Mouse (Mus musculus) forebrain, embryonic 13.5 days (tissue): ENCODE measurements around the gene Pgbd1. TPM values are rescaled to one million over a fixed set of nuclear protein-coding genes. Genes with fewer than 3 reads are reported as not detected.
"Not testable (repeated sequence)": the region's sequence is repeated elsewhere in the genome, so short reads cannot be mapped to it uniquely, and the experiment has no call there.

Experiments used
- ATAC-seq: fragments of 200-750 bp; cut with Nextera tagmentation; 2 replicates; pipeline ENCODE4 v1.8.0; 2017
- H3K27ac ChIP-seq: fragments of 300-500 bp; sonication (generic); 2 replicates; pipeline ENCODE4 v1.5.1; 2015; ENCODE audit warnings: inconsistent platforms, mild to moderate bottlenecking, moderate library complexity
- H3K27me3 ChIP-seq: fragments of 300-500 bp; sonication (generic); 2 replicates; pipeline ENCODE4 v1.6.1; 2015; ENCODE audit warnings: mild to moderate bottlenecking, inconsistent platforms
- H3K36me3 ChIP-seq: fragments of 300-500 bp; sonication (generic); 2 replicates; pipeline ENCODE4 v1.6.1; 2015; ENCODE audit warnings: mild to moderate bottlenecking, inconsistent platforms; ENCODE audit not compliant: poor library complexity, severe bottlenecking
- H3K4me1 ChIP-seq: fragments of 300-500 bp; sonication (generic); 2 replicates; pipeline ENCODE4 v1.6.1; 2015; ENCODE audit warnings: inconsistent platforms
- H3K4me2 ChIP-seq: fragments of 300-500 bp; sonication (generic); 2 replicates; pipeline ENCODE4 v1.6.1; 2015; ENCODE audit warnings: inconsistent platforms, mild to moderate bottlenecking, moderate library complexity
- H3K4me3 ChIP-seq: fragments of 300-500 bp; sonication (generic); 2 replicates; pipeline ENCODE4 v1.5.1; 2015; ENCODE audit warnings: mild to moderate bottlenecking, inconsistent platforms
- H3K9ac ChIP-seq: fragments of 300-500 bp; sonication (generic); 2 replicates; pipeline ENCODE4 v1.6.1; 2015; ENCODE audit warnings: mild to moderate bottlenecking, inconsistent platforms
- H3K9me3 ChIP-seq: fragments of 300-500 bp; sonication (generic); replicated peaks from 2 replicates; pipeline ENCODE4 v1.6.1; 2016; ENCODE audit warnings: inconsistent platforms
- WGBS: fragments of 180-500 bp; shearing (Covaris S2); methylation state at CpG from one replicate; pipeline ENCODE4 v1.1.7; 2015; 5-methylcytosine and 5-hydroxymethylcytosine counted together
- polyA plus RNA-seq: library from polyadenylated mRNA; unstranded; fragments of >200 nt; fragmentation: Nextera tagmentation; extraction: Ambion mirVana; gene quantifications from 2 replicates; pipeline ENCODE4 v1.2.1, GENCODE M21; 2015

The Pgbd1 gene
- polyA plus RNA-seq = 3.7 and 4.4 TPM in 2 replicates

DNA sequence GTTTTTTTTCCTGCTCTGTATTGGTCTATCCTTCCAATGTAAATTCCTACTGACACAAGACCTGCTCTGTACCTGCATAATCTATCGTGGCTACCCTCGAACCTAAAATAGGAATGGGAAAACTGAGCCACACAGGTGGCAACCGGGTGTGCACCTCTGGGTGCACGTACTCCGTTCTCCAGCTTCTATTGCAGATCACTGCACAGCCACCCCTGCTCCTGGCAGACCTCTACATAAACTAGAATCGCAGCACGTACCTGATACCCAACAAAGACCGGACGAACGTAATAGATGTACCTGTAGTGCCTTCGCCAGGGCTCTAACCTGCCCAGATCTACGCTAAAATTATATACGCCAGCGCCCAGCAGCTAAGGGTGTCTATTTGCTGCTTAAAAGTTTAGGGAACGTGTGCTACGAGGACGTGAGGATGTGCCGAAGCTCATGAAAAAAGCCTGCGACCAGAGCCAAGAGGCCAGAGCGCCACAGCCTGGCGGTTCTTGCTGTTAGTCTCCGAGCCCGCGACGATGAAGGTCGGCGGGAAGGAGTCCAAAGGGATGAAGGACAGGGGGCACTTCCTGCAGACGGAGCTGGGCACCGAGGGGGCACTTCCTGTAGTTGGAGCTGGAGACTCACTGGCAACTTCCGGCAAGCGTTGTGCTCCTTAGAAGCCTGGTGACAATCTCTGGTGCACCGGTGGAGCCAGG is at the start of gene Pgbd1:
Gene Pgbd1, minus strand, starts transcription at position 556 of the 704 bp plus-strand sequence.
- WGBS = 2% methylated on average over 32 of the region's 32 CpGs
- Histone ChIP-seq H3K27ac (peak within 1 kb of the TSS; percentile 52), H3K36me3 (peaks cover 30% of the 10 kb centered on the region), H3K4me3 (peak within 1 kb of the TSS; percentile 59), H3K4me1 (peaks cover 14% of the 10 kb centered on the region), H3K4me2 (peak within 1 kb of the TSS; percentile 84), H3K9me3 (no peaks in the 10 kb centered on the region), H3K27me3 (no peaks in the 10 kb centered on the region), H3K9ac (peak within 1 kb of the TSS; percentile 79)
- peak; percentile 95 for ATAC-seq

DNA sequence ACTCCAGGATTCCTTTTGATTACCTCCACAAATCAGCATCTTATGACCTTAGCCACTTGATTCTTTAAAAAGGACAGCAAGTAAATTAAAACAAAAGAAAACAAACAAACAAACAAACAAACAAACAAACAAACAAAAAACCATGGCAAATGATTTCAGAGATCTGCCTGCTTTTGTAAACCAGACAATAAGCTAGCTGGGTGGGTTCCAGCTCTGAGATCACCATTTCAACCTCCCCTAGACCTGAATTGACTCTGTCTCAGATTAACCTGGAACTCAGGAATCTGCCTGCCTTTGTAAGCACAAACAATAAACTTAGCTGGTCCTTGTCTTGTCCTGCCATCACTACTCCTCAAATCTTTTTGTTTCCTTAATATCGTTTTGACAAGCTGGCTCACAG is 46.0 kb upstream of the Pgbd1 start:
- Histone ChIP-seq H3K9ac (no peak overlapping the region), H3K27ac (no peak overlapping the region), H3K27me3 (no peaks in the 10 kb centered on the region), H3K4me1 (no peaks in the 10 kb centered on the region), H3K36me3 (peaks cover 28% of the 10 kb centered on the region), H3K9me3 (no peaks in the 10 kb centered on the region), H3K4me2 (no peak overlapping the region), H3K4me3 (no peak overlapping the region)
- no peak for ATAC-seq
- 89% methylated on average over 1 of the region's 1 CpGs for WGBS

DNA sequence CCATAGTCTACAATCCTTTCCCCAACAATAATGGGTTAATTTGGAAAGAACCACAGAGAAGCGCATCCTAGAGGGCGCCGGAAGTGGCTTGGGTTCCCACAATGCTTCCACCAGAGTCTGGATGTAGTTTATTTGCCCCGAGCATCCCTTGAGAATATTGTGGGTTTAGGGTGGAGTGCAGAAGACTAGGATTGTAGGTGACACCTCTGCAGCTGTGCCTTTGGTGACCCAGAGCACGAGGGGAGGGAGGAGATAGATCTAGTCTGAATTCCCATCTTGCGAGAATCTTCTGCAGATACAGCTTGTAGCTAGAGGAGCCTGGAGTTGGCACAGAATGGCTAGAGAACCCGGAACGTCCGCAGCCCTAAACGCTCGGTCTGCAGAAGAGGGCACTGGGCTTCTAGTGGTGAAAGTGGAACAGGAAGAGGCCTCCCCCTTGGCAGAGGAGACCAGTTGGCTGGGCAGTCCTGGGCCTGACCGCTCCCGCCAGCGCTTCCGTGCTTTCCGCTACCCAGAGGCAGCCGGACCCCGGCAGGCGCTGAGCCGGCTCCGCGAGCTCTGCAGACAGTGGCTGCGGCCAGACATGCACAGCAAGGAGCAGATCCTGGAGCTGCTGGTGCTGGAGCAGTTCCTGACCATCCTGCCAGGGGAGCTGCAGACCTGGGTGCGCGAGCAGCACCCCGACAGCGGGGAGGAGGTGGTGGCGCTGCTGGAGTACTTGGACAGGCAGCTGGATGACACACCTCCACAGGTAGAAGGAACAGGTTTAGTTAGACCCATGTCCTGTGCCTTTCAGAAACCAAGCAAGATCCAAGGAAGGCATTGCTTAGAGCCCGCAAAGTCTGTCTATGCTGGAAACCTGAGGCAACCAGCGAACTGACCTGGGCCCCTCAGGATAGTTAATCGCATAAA is 38.2 kb upstream of the Pgbd1 start, which contains the start of the genes Zkscan4 and Gm10065:
Gene Zkscan4, plus strand, starts transcription at position 149 of the 912 bp plus-strand sequence.
Gene Gm10065, minus strand, starts transcription at position 683 of the 912 bp plus-strand sequence.
- Histone ChIP-seq H3K4me3 (peak within 1 kb of the TSS; percentile 64), H3K27ac (peak within 1 kb of the TSS; percentile 73), H3K9ac (peak within 1 kb of the TSS; percentile 71), H3K4me2 (peak within 1 kb of the TSS; percentile 68)
- H3K4me1 ChIP-seq, H3K9me3 ChIP-seq, H3K27me3 ChIP-seq, H3K36me3 ChIP-seq: not testable (repeated sequence)
- WGBS = 5% methylated on average over 26 of the region's 31 CpGs
- peak; percentile 90 for ATAC-seq

DNA sequence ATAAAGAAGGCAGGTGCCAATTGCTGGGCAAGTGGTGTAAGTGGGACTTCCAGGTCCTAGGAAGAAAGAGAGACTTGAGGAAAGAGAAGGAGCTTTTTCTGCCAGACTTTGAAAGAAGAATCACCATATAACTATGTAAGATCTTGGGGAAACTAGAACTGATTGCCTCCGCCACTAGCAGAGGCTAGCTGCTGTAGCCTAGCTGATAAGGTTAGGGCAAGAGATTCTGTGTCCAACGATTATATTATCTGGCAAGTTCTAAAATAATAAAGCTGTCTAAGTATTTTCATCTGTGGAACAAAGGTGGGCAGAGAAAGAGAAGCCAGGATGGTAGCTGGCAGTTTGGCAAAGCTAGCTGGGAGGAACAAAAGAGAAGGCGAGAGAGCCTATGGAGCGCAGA is 31.6 kb upstream of the Pgbd1 start:
- WGBS = 22% methylated on average over 4 of the region's 4 CpGs
- ATAC-seq = no peak

DNA sequence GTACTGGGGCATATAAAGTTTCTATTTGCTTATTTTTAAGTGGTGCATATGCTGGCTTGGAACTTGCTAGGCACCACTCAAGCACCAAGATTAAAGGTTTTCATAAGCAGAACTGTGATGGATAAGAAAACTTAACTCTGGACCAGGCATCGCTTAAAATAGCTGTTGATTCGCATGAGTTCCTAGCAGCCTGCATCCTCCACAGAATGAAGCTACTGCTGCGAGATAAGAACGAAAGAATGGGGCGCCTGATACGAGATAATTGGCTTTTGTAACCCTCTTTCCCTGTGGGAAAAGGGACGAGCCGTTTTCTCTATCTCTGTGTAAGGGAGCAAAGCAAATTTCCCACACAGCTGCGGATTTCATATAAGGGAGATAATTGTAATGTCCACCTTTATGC is 28.2 kb upstream of the Pgbd1 start:
- peak overlapping the region; percentile 58; the same call in 1 of the 2 replicates for H3K4me3 ChIP-seq
- H3K27me3 ChIP-seq = peaks cover 17% of the 10 kb centered on the region
- H3K9ac ChIP-seq = no peak overlapping the region
- H3K36me3 ChIP-seq = no peaks in the 10 kb centered on the region
- H3K9me3 ChIP-seq = no peaks in the 10 kb centered on the region
- WGBS = 12% methylated on average over 9 of the region's 9 CpGs
- 0 out of 2 replicates have a peak, but pooled peaks cover 3% of the 10 kb centered on the region for H3K4me1 ChIP-seq
- no peak for ATAC-seq
- no peak overlapping the region for H3K27ac ChIP-seq
- H3K4me2 ChIP-seq = peak overlapping the region; percentile 78

More for the DNA sequence above, 31.6 kb upstream of the Pgbd1 start:
- Histone ChIP-seq H3K4me3 (no peak overlapping the region), H3K36me3 (no peaks in the 10 kb centered on the region), H3K4me2 (no peak overlapping the region), H3K27ac (no peak overlapping the region), H3K9ac (no peak overlapping the region), H3K4me1 (0 out of 2 replicates have a peak, but pooled peaks cover 3% of the 10 kb centered on the region), H3K27me3 (peaks cover 12% of the 10 kb centered on the region), H3K9me3 (no peaks in the 10 kb centered on the region)

DNA sequence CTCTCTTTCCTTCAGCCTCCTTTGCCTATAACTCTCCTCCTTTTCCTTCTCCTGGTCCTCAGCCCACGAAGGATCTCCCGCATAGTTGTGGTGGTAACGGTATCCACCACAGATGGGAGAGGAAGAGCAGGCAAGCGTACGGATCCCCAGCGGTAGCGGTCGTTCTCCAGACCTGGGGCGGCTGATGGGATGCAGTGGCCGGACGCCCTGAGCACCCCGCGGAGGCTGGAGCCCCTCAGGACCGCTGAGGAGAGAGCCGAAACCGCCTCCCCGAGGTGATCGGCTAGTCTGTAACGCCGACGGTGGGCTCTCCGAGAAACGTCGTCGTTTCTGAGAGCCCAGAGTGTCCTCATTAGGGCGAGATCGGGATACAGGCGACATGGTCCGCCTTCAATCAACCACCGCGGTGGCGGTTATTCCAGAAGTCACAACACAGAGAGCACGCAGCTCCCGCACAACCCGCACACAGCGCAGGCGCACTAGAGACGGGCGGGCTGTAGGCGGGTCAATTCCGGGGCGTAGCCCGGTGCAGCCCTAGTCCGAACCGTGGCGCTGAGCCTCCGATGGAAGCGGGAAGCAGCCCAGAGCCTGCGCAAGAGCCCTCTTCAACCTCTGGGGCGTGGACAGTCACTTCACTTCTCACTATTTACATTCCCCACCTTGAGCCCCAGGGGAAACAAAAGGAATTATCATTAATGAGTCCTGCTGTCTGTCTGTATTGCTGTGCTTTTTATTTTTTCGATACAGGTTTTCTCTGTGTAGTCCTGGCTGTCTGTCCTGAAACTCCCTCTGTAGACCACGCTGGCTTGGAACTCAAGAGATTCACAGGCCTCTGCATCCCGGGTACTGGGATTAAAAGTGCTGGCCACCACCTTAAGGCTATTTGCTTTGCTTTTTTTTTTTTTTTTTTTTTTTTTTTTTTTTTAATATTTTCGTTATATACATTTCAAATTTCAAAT is 27.5 kb upstream of the Pgbd1 start, which contains the start of gene Nkapl:
Gene Nkapl, minus strand, starts transcription at position 449 of the 959 bp plus-strand sequence.
- 0 out of 2 replicates have a peak, but pooled peaks cover 3% of the 10 kb centered on the region for H3K4me1 ChIP-seq
- peaks cover 17% of the 10 kb centered on the region for H3K27me3 ChIP-seq
- peak within 1 kb of the TSS; percentile 74 for H3K9ac ChIP-seq
- H3K4me3 ChIP-seq = peak within 1 kb of the TSS; percentile 58
- H3K4me2 ChIP-seq = peak within 1 kb of the TSS; percentile 78
- WGBS = under 1% methylated on average over 53 of the region's 54 CpGs
- peak; percentile 99 for ATAC-seq
- no peak within 1 kb of the TSS; the same call in 1 of the 2 replicates for H3K27ac ChIP-seq
- no peaks in the 10 kb centered on the region for H3K36me3 ChIP-seq
- no peaks in the 10 kb centered on the region for H3K9me3 ChIP-seq

DNA sequence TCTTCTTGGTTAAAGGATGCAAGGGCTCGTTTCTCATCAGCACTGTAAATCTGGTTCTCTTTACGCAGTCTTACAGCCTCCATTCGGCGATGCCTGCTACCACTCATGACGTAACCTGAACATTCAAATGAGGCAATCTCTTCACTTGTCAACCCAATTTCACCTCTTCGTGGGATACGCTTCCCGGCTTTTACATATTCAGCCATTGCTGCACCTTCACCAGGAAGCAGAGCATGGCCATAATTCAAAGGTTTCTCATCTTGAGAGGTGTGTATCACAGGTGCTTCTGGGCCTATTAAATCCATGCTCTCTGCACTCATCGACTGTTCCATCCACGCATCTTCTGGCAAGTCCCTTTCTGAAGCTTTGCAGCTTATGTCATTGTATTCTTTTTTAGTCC is 26.5 kb upstream of the Pgbd1 start:
- H3K9ac ChIP-seq = no peak overlapping the region
- H3K4me1 ChIP-seq = 0 out of 2 replicates have a peak, but pooled peaks cover 3% of the 10 kb centered on the region
- H3K36me3 ChIP-seq = no peaks in the 10 kb centered on the region
- peak overlapping the region; percentile 58; the same call in 1 of the 2 replicates for H3K4me3 ChIP-seq
- peaks cover 17% of the 10 kb centered on the region for H3K27me3 ChIP-seq
- H3K27ac ChIP-seq = no peak overlapping the region
- H3K4me2 ChIP-seq = no peak overlapping the region
- no peak for ATAC-seq
- H3K9me3 ChIP-seq = no peaks in the 10 kb centered on the region
- WGBS = 89% methylated on average over 10 of the region's 10 CpGs

DNA sequence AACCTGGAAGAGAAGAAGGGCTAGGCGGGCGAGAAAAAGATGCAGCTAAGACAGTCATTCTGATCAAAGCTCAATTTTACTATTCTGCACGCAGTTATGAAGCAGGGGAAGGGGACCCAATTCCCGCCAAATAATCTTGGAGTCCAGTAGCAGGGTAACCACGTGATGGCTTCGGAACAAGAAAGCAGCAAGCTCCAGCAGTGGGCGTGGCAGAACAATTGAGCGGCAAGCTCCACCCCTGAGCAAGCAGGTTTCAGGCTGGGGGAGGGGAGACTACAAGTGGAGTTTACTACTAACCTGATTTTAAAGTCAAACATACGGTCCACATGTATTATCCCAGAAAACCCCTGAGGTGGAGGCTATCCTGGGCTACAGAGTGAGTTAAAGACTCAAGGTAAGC is 21.7 kb upstream of the Pgbd1 start:
- not testable (repeated sequence) for H3K9me3 ChIP-seq, H3K9ac ChIP-seq, H3K27ac ChIP-seq, H3K4me1 ChIP-seq, H3K4me3 ChIP-seq, ATAC-seq, H3K36me3 ChIP-seq, H3K4me2 ChIP-seq, H3K27me3 ChIP-seq
- WGBS = 57% methylated on average over 9 of the region's 9 CpGs

DNA sequence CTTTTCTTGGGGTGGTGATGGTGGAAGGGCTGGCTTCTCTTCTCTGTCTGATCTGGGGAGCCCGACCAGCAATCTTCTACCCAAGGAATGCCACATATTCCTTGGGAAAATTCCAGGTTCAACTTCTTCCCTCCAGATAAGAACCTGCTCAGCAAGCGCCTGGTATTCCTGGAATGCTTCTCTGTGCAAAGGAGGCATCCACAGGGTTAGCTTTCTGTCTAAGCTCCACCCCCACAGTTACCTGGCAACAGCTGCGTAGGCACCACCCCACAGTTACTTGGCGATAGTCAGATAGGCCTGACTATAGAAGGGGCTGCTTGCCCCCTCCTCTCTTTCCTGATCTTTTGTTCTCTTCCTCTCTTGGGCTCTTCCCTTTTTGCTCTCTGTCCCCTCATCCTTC is 15.5 kb upstream of the Pgbd1 start:
- Histone ChIP-seq H3K4me1 (peaks cover 16% of the 10 kb centered on the region), H3K27me3 (peaks cover 19% of the 10 kb centered on the region), H3K4me2 (no peak overlapping the region), H3K9ac (no peak overlapping the region), H3K9me3 (no peaks in the 10 kb centered on the region), H3K36me3 (peaks cover 2% of the 10 kb centered on the region; the same call in 1 of the 2 replicates), H3K4me3 (no peak overlapping the region), H3K27ac (no peak overlapping the region)
- WGBS = 11% methylated on average over 4 of the region's 4 CpGs
- ATAC-seq = no peak

DNA sequence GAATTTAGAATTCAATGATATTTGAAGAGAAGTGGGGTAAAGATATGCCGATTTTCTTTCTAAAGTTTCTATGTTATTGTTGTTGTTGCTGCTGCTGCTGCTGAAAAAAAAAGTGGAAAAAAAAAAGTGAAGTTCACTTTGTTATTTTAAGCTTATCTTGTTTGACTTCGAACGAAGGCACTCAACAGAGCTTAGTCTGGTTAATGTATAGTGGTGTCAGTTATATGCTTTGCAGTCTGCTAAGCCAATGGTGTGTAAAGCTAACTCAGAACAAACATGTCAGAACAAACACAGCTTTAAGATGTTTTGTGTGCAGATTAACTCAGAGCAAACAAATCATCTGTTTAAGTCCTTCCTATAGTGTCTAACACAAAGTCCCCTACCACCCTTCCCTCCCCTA is 13.3 kb upstream of the Pgbd1 start:
- Histone ChIP-seq H3K27ac (no peak overlapping the region), H3K4me1 (peaks cover 17% of the 10 kb centered on the region), H3K9me3 (no peaks in the 10 kb centered on the region), H3K9ac (no peak overlapping the region), H3K4me2 (no peak overlapping the region), H3K4me3 (no peak overlapping the region), H3K36me3 (peaks cover 7% of the 10 kb centered on the region), H3K27me3 (peaks cover 16% of the 10 kb centered on the region; the same call in 1 of the 2 replicates)
- WGBS = 94% methylated on average over 3 of the region's 3 CpGs
- no peak for ATAC-seq

DNA sequence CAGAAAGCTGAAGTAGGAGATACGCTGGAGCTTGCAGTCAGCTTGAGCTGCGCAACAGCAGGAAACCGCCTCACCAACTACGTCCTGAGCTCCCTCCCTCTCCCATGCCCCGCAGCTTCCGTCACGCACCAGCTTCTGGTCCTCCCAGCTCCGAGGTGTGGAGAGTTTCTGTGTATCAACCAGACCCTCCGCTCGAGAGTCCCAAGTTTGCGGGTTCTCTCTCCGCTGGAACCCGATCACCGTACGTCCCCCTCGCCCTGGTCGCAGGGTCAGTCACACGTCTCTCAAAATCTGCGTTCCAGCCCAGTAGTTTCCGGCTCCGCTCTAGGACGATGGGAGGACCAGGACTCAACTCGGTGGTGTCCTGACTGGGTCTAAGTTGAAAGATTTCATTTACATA is 12.6 kb upstream of the Pgbd1 start, which contains the start of gene Zscan26:
Gene Zscan26, minus strand, starts transcription at position 282 of the 400 bp plus-strand sequence.
- WGBS = under 1% methylated on average over 23 of the region's 23 CpGs
- Histone ChIP-seq H3K9me3 (no peaks in the 10 kb centered on the region), H3K4me1 (peaks cover 17% of the 10 kb centered on the region), H3K9ac (peak within 1 kb of the TSS; percentile 78), H3K27me3 (peaks cover 16% of the 10 kb centered on the region; the same call in 1 of the 2 replicates), H3K36me3 (peaks cover 14% of the 10 kb centered on the region), H3K4me2 (peak within 1 kb of the TSS; percentile 79), H3K27ac (peak within 1 kb of the TSS; percentile 74), H3K4me3 (peak within 1 kb of the TSS; percentile 79)
- ATAC-seq = peak; percentile 95
